Mouse (Mus musculus) duodenum, adult 2 months (tissue): ENCODE results near the gene Eps8l1. TPM values are rescaled to one million over a fixed set of nuclear protein-coding genes. Genes with fewer than 3 reads are reported as not detected.

Source experiments
- polyA plus RNA-seq: library from polyadenylated mRNA; depleted of rRNA; stranded (reverse); fragments of >200 nt; gene quantifications from 2 replicates; pipeline ENCODE4 v1.2.3, GENCODE M21; 2012; ENCODE audit warnings: low replicate concordance; rRNA removed

Eps8l1 gene
- polyA plus RNA-seq, result 0.15 and 2.6 TPM in 2 replicates

DNA sequence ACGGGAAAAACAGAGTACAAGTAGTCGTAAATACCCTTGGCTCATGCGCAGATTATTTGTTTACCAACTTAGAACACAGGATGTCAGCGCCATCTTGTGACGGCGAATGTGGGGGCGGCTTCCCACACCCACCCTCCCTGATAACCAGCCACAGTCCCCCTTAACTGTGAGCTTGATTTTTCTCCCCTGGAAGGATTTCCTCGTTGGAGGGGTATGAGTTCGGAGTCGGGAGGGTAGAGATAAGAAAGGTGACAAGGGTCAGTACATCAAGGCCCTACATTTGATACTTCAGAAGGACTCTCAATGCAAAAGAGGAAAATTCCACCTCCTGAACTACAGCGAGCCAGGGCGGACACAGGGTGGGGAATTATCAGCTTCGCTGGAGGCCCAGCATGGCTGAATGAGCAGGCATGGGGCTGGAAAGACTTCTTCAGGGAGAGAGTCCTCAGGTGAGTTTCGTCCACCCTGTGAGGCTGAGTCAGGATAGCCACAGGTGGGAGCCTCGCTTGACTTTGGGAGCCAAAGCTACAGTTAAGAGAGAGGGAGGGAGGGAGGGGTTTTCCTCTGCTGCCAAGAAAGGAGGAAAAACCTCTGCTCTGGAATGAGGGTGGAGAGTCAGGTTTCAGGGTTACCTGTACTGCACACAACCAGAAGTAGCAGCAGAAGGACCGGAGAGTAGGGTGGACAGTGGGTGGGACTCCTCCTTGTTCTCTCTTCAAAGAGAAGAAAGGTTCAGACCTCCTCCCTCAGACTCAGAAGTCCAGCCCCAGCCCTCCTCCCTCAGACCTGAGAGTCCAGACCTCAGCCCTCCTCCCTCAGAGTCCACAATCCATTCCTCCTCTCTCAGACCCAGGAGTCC lies at the start of gene Eps8l1:
Eps8l1 (plus strand) TSS at position 99 of the 859 bp plus-strand sequence.

DNA sequence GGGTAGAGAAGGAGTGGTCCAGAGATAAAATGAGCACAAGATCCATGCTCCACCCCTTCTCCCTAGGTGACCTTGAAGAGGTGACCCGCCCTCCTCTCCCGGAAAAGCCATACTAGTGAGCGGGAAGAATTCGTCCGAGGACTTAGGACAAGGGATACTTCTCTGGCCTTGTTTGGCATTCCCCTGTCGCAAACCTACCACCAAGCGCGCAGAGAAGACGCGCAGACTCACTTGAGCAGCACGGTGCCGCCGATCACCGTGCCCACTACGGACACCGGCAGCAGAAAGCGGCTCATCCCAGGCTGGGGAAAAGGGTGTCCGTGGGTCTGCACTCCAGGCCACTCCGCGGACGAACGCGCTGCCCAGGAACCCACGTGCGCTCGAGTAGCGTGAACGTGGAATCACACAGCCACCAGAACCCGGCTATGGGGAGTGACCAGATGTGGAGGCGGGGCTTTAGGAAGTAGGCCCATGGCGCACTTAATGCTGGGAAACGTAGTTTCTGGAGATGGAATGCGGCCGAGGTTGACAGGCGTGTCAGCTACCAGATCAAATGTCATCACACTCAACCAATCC lies 15.2 kb upstream of the Eps8l1 start, which contains the start of gene Rdh13:
Rdh13 (minus strand) TSS at position 434 of the 576 bp plus-strand sequence.

DNA sequence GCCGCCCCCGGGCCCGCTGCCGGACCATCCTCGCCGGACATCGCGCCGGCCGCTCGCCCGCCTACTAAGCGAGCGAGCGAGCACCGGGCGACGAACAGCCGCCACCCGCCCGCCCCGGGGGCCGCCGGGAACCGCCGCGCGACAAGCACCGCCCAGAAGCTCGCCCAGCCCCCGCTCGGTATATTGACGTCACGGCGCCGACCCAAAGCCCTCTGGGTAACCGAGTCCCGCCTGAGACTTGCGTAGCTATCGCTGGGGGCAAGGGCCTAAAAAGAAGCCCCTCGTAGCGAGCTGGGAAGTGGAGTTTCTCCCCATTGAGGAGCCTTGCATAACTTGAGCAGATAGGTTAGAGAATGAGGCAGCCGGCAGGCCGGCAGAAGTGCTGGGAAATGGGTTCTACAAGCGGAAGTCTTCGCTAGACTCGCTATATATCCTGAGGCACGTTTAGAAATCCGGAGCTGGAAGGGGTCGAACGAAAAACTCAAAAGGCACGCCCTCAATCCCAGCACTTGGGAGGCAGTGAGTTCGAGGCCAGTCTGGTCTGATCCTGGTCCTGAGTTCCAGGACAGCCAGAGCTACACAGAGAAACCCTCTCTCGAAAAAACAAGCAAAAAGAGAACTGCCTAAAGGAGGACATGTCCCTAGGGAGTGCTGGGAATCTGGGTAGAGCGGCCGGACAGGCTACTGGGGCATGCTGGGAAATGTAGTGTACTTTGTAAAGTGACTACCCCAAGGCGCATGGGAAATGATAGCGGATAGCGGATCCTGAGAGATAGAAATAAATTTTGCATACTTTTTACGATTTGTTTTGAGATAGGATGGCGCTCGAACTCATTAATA lies 41.3 kb downstream of the Eps8l1 start, which contains the start of gene Ppp1r12c:
Ppp1r12c (minus strand) TSS at position 123 of the 840 bp plus-strand sequence.

DNA sequence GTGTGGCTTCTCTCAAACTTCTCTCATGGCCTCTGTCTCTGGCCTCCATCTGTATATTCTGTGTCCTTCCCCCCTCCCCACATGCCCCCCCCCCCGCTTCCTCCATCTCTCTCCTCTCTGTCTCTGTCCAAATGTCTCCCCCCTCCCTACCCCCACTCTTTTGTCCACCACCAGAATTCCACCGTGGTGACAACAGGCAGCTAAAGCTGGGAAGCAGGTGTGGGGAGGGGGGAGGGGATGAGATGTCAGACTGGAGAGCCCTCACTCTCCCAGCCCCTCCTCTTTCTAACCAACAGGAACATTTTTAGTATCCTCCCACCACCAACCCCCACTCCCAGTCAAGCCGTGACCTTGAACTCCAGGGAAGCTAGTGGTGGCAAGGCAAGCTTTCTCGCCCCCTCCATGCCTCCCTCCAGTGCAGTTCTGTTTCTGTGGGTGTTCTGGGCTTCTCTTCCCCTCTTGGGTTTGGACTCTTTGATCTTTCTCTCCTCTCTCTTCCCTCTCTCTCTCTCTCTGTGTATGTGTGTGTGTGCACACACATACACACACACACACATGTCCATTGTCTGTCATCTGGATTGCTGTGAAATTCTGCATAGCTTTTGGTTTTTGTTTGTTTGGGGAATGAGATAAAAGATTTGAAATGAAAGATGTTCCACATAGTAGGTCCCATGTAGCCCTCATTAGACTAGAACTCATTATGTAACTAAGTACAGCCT lies 56.0 kb downstream of the Eps8l1 start, which contains the start of gene Tnnt1:
Tnnt1 (minus strand) TSS at position 51 of the 719 bp plus-strand sequence.

DNA sequence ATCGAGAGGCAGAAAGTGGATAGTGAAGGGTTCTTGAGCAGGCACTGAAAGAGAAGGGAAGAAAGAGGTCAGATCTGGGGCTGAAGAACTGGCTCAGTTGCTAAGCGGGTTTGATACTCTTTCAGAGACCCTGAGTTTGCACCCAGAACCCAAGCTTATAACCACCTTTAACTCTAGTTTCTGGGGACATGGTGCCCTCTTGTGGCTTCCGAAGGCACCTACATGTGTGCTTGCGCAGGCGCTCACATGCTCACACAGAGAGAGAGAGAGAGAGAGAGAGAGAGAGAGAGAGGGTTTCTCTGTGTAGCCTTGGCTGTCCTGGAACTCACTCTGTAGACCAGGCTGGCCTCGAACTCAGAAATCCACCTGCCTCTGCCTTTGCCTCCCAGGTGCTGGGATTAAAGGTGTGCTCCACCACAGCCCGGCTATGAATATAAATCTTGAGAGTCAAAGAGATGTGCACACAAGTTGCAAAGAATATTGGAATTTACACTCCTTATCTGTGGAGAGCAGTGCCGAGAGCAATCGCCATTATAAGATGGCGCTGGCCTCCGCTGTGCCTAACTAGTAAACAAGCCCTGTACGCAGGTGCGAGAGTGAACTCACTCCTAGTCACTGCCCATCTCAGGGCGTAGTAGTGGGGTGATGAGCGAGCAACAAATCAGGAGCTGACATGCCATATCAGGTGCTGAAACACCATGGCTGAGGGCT lies 63.9 kb downstream of the Eps8l1 start, which contains the start of gene Tnni3:
Tnni3 (minus strand) TSS at position 18 of the 711 bp plus-strand sequence.

Other genes with a start within 250 kb of the Eps8l1 start
- 0.06 and 0.07 TPM in 2 replicates for gene Lilra5, start 222.9 kb upstream of the Eps8l1 start, polyA plus RNA-seq
- gene Ncr1, start 123.0 kb upstream of the Eps8l1 start, polyA plus RNA-seq, result 0.07 TPM in 1 of 2 replicates, not detected in the other
- 0.02 TPM in 2 replicates for gene Gp6, start 62.9 kb upstream of the Eps8l1 start, polyA plus RNA-seq
- 11.8 and 13.8 TPM in 2 replicates for gene Rdh13, start 15.0 kb upstream of the Eps8l1 start, polyA plus RNA-seq
- 66.8 and 106 TPM in 2 replicates for gene Ppp1r12c, start 41.0 kb downstream of the Eps8l1 start, polyA plus RNA-seq
- 0.16 and 0.62 TPM in 2 replicates for gene Tnnt1, start 55.7 kb downstream of the Eps8l1 start, polyA plus RNA-seq
- 1.9 and 2.2 TPM in 2 replicates for gene Tnni3, start 63.6 kb downstream of the Eps8l1 start, polyA plus RNA-seq
- gene Dnaaf3, start 71.8 kb downstream of the Eps8l1 start, polyA plus RNA-seq, result 1.6 and 2.1 TPM in 2 replicates
- 4.5 and 5.8 TPM in 2 replicates for gene Syt5, start 86.9 kb downstream of the Eps8l1 start, polyA plus RNA-seq
- 37.2 and 75.8 TPM in 2 replicates for gene Ptprh, start 143.4 kb downstream of the Eps8l1 start, polyA plus RNA-seq
- 185 and 471 TPM in 2 replicates for gene Tmem86b, start 170.7 kb downstream of the Eps8l1 start, polyA plus RNA-seq
- 104 and 147 TPM in 2 replicates for gene Ppp6r1, start 198.3 kb downstream of the Eps8l1 start, polyA plus RNA-seq
- gene Hspbp1, start 224.4 kb downstream of the Eps8l1 start, polyA plus RNA-seq, result 31.7 and 34.2 TPM in 2 replicates
- gene Brsk1, start 229.9 kb downstream of the Eps8l1 start, polyA plus RNA-seq, result 2.1 and 3.8 TPM in 2 replicates